Mouse (Mus musculus): ENCODE measurements around the gene Ppp1r18. TPM values are rescaled to one million over a fixed set of nuclear protein-coding genes. Genes with fewer than 3 reads are reported as not detected.

The Ppp1r18 gene
- polyA plus RNA-seq, 1 experiment from 2014 or later = 18.4 TPM

- peak; percentile 90 for ATAC-seq
- Histone ChIP-seq H3K36me3 (ENCODE audit: control insufficient read depth, insufficient read depth, low read length) (peaks cover 21% of the 10 kb centered on the region), H3K27ac (ENCODE audit: low read length) (peak within 1 kb of the TSS; percentile 80), H3K27me3 (ENCODE audit: control insufficient read depth, insufficient read depth, low read depth, low read length) (no peaks in the 10 kb centered on the region), H3K4me3 (ENCODE audit: low read depth, low read length) (peak within 1 kb of the TSS; percentile 66), H3K9me3 (replicated peaks; ENCODE audit: control insufficient read depth, low read length, poor library complexity, severe bottlenecking) (no peaks in the 10 kb centered on the region), H3K9ac (ENCODE audit: low read depth, low read length) (peak within 1 kb of the TSS; percentile 91), H3K4me1 (ENCODE audit: control insufficient read depth, insufficient read depth, low read length) (peaks cover 19% of the 10 kb centered on the region), H3K4me2 (ENCODE audit: low read length) (peak within 1 kb of the TSS; percentile 95)
- WGBS = 2% methylated on average over 22 of the region's 25 CpGs
Measured at GRCm38 (mm10) chr17:35909919-35910369, 44.6 kb downstream of the Ppp1r18 start, which contains the start of gene Atat1. Atat1 (minus strand) TSS chr17:35910075.

DNA sequence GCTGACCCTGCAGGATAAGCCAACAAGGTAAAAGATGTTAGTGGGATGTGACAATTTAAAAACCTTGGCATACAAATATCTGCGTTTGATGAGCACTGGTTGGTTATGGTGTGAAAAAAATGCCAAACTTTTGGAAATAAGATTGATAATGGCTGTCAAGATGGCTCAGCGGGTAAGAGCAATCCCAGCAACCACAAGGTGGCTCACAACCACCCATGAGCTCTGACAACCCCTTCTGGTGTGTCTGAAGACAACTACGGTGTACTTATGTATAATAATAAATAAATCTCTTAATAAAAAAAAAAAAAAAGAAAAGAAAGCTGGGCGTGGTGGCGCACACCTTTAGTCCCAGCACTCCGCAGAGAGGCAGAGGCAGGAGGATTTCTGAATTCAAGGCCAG is 49.6 kb downstream of the Ppp1r18 start:
- no peak for ATAC-seq
- 85% methylated on average over 6 of the region's 6 CpGs for WGBS
- H3K4me3 ChIP-seq (ENCODE audit: low read depth, low read length) = peak overlapping the region; percentile 66; the same call in 1 of the 2 replicates
- no peaks in the 10 kb centered on the region for H3K36me3 ChIP-seq (ENCODE audit: control insufficient read depth, insufficient read depth, low read length)
- no peaks in the 10 kb centered on the region for H3K9me3 ChIP-seq (replicated peaks; ENCODE audit: control insufficient read depth, low read length, poor library complexity, severe bottlenecking)
- no peak overlapping the region; the same call in 1 of the 2 replicates for H3K4me2 ChIP-seq (ENCODE audit: low read length)
- no peak overlapping the region for H3K9ac ChIP-seq (ENCODE audit: low read depth, low read length)
- peaks cover 15% of the 10 kb centered on the region for H3K4me1 ChIP-seq (ENCODE audit: control insufficient read depth, insufficient read depth, low read length)
- H3K27ac ChIP-seq (ENCODE audit: low read length) = no peak overlapping the region
- no peaks in the 10 kb centered on the region for H3K27me3 ChIP-seq (ENCODE audit: control insufficient read depth, insufficient read depth, low read depth, low read length)

DNA sequence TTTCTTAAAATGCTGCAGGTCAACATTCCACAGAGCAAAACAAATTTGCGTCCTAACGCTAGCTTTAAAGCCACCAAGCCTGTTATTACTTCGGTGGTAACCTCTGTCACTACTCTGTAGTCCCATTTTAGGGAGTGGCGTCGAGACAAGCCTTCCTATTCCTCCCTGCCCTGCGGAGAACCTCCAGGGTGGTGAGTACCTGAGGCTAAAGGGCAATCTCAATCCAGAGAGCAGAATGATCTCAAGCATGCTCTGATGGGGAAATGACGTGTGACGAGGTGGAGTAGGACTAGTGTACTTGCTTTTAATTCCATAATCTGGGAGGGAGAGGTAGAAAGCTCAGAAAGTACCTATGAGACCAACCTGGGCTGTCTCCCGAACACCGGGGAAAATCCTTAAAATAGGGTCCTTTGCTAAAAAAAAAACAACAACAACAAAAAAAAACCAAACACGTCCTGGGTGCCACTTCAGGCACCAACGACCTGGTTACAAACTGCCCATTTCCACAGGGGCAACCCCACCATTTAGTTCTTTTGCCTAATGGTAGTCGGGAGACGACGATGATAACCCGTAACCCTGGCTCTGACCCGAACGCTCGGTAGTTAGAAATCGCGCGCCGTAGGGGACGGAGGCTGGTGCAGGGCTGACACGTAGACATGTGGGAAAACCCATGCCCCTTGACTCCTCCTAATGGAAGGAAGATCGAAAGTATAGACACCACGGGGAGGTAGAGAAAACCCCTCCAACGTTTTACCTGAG is 50.3 kb downstream of the Ppp1r18 start:
- ATAC-seq = no peak
- WGBS = 3% methylated on average over 28 of the region's 28 CpGs
- no peaks in the 10 kb centered on the region for H3K27me3 ChIP-seq (ENCODE audit: control insufficient read depth, insufficient read depth, low read depth, low read length)

GRCm38 (mm10) chr17:35916297-35917142 is 51.1 kb downstream of the Ppp1r18 start, which contains the start of the genes Mrps18b and Ppp1r10:
Mrps18b (minus strand) TSS chr17:35916389.
Ppp1r10 (plus strand) TSS chr17:35916434.
- Histone ChIP-seq H3K27ac (ENCODE audit: low read length) (peak within 1 kb of the TSS; percentile 99), H3K4me1 (ENCODE audit: control insufficient read depth, insufficient read depth, low read length) (peaks cover 26% of the 10 kb centered on the region), H3K27me3 (ENCODE audit: control insufficient read depth, insufficient read depth, low read depth, low read length) (no peaks in the 10 kb centered on the region), H3K9me3 (replicated peaks; ENCODE audit: control insufficient read depth, low read length, poor library complexity, severe bottlenecking) (no peaks in the 10 kb centered on the region), H3K4me3 (ENCODE audit: low read depth, low read length) (peak within 1 kb of the TSS; percentile 66), H3K9ac (ENCODE audit: low read depth, low read length) (peak within 1 kb of the TSS; percentile 98), H3K4me2 (ENCODE audit: low read length) (peak within 1 kb of the TSS; percentile 93), H3K36me3 (ENCODE audit: control insufficient read depth, insufficient read depth, low read length) (no peaks in the 10 kb centered on the region)
- WGBS = under 1% methylated on average over 83 of the region's 83 CpGs
- peak; percentile 93 for ATAC-seq

More for the DNA sequence above, 50.3 kb downstream of the Ppp1r18 start:
- peak overlapping the region; percentile 99 for H3K27ac ChIP-seq (ENCODE audit: low read length)
- H3K4me1 ChIP-seq (ENCODE audit: control insufficient read depth, insufficient read depth, low read length) = peaks cover 19% of the 10 kb centered on the region
- H3K4me2 ChIP-seq (ENCODE audit: low read length) = peak overlapping the region; percentile 79
- H3K9ac ChIP-seq (ENCODE audit: low read depth, low read length) = peak overlapping the region; percentile 67
- H3K36me3 ChIP-seq (ENCODE audit: control insufficient read depth, insufficient read depth, low read length) = no peaks in the 10 kb centered on the region
- peak overlapping the region; percentile 66 for H3K4me3 ChIP-seq (ENCODE audit: low read depth, low read length)
- H3K9me3 ChIP-seq (replicated peaks; ENCODE audit: control insufficient read depth, low read length, poor library complexity, severe bottlenecking) = no peaks in the 10 kb centered on the region

GRCm38 (mm10) chr17:35917143-35917462 is 51.7 kb downstream of the Ppp1r18 start:
- no peaks in the 10 kb centered on the region for H3K9me3 ChIP-seq (replicated peaks; ENCODE audit: control insufficient read depth, low read length, poor library complexity, severe bottlenecking)
- peak overlapping the region; percentile 98 for H3K9ac ChIP-seq (ENCODE audit: low read depth, low read length)
- peak overlapping the region; percentile 99 for H3K27ac ChIP-seq (ENCODE audit: low read length)
- H3K4me3 ChIP-seq (ENCODE audit: low read depth, low read length) = peak overlapping the region; percentile 66
- no peaks in the 10 kb centered on the region for H3K27me3 ChIP-seq (ENCODE audit: control insufficient read depth, insufficient read depth, low read depth, low read length)
- under 1% methylated on average over 8 of the region's 8 CpGs for WGBS
- H3K4me1 ChIP-seq (ENCODE audit: control insufficient read depth, insufficient read depth, low read length) = peaks cover 32% of the 10 kb centered on the region
- peak overlapping the region; percentile 93 for H3K4me2 ChIP-seq (ENCODE audit: low read length)
- no peak for ATAC-seq
- no peaks in the 10 kb centered on the region for H3K36me3 ChIP-seq (ENCODE audit: control insufficient read depth, insufficient read depth, low read length)

GRCm38 (mm10) chr17:35917463-35918251 is 52.3 kb downstream of the Ppp1r18 start:
- peak overlapping the region; percentile 98 for H3K9ac ChIP-seq (ENCODE audit: low read depth, low read length)
- no peaks in the 10 kb centered on the region for H3K36me3 ChIP-seq (ENCODE audit: control insufficient read depth, insufficient read depth, low read length)
- H3K4me3 ChIP-seq (ENCODE audit: low read depth, low read length) = peak overlapping the region; percentile 66
- peak overlapping the region; percentile 93 for H3K4me2 ChIP-seq (ENCODE audit: low read length)
- peak; percentile 8; the same call in 1 of the 2 replicates for ATAC-seq
- H3K9me3 ChIP-seq (replicated peaks; ENCODE audit: control insufficient read depth, low read length, poor library complexity, severe bottlenecking) = no peaks in the 10 kb centered on the region
- peak overlapping the region; percentile 99 for H3K27ac ChIP-seq (ENCODE audit: low read length)
- H3K4me1 ChIP-seq (ENCODE audit: control insufficient read depth, insufficient read depth, low read length) = peaks cover 37% of the 10 kb centered on the region
- WGBS = under 1% methylated on average over 13 of the region's 13 CpGs
- H3K27me3 ChIP-seq (ENCODE audit: control insufficient read depth, insufficient read depth, low read depth, low read length) = no peaks in the 10 kb centered on the region

DNA sequence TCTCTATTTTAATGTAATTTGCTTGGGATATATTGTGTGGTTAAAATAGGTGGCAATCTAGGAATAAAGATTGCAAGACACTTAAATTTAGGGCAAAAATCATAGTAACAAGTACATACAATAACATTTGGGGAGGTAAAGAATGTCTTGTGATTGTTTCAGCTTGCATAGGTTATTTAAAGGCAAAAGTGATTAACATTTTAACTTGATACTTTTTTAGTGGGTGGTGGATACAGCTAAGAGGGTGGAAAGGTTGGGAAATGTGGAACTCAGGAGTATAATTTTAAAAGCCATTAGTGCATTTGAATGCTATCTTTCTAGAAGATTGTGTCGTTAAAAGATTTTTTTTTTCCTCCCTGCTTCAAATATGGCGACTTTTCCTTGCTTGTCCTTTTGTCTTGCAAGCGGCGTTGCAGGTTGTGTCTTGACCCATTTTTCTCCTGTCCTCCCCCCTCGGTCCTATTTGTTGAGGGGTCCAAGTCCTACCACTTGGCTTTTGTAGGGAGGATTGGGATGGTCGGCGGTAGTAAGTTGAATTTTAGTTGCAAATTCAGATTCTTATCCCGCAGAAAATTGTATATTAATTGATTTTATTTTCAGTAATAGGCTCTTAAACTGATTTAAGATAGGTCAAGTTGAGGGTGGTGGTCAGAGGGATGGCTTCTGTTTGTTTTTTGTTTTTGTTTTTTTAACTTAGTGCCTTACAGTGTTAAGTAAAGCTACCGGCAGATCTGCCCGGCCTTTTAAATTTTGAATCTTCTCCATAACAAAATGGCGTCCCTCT is 53.1 kb downstream of the Ppp1r18 start:
- Histone ChIP-seq H3K36me3 (ENCODE audit: control insufficient read depth, insufficient read depth, low read length) (no peaks in the 10 kb centered on the region), H3K9ac (ENCODE audit: low read depth, low read length) (peak overlapping the region; percentile 98), H3K4me1 (ENCODE audit: control insufficient read depth, insufficient read depth, low read length) (peaks cover 37% of the 10 kb centered on the region), H3K27me3 (ENCODE audit: control insufficient read depth, insufficient read depth, low read depth, low read length) (no peaks in the 10 kb centered on the region), H3K9me3 (replicated peaks; ENCODE audit: control insufficient read depth, low read length, poor library complexity, severe bottlenecking) (no peaks in the 10 kb centered on the region), H3K4me3 (ENCODE audit: low read depth, low read length) (peak overlapping the region; percentile 66), H3K4me2 (ENCODE audit: low read length) (peak overlapping the region; percentile 93), H3K27ac (ENCODE audit: low read length) (peak overlapping the region; percentile 99)
- WGBS = under 1% methylated on average over 11 of the region's 11 CpGs
- no peak for ATAC-seq

All from midbrain, embryonic 16.5 days (tissue).